Mouse (Mus musculus) olfactory bulb, adult 2 months (tissue): ENCODE results near the gene Pyroxd2.

Experiments
- CTCF ChIP-seq: fragments of 200-500 bp; IDR thresholded peaks from 2 replicates; pipeline ENCODE4 v1.5.1; 2012; ENCODE audit warnings: low read depth, mild to moderate bottlenecking, low read length, moderate library complexity; ENCODE audit not compliant: insufficient read depth
- POLR2A ChIP-seq: fragments of 200-500 bp; IDR thresholded peaks from 2 replicates; pipeline ENCODE4 v1.6.1; 2012; ENCODE audit warnings: mild to moderate bottlenecking, low read depth, low read length, moderate library complexity; ENCODE audit not compliant: insufficient read depth

DNA sequence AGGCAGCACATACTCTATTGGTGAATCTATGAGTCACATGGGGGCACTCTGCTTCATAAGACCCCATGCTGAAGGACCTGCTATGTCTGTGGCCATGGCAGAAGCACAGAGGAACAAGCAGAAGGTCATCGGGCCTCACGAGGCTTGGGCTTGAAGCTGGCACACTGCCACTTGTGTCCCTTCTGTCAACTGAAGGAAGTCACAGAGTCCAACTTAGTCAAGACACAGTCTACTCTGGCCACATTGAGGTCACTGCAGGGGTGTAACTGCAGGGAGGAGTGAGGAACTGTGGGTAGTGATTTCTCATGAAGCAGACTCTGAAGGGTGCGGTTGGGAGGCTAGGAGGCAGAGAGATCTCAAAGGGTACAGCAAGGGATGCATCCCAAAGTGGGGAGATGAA is 75.1 kb downstream of the Pyroxd2 start:
- TF ChIP-seq CTCF (no peak), POLR2A (no peak)
